In genomic region chr10:61023431-61023830, GRCm38 (mm10) we compare ENCODE assay signal across 12 mouse cellular contexts.
DNase-seq lines count a peak whose midpoint lies in the region; ATAC-seq and TF ChIP-seq lines count a peak whose summit lies in the region.
"Had no signal": no experiment of that assay in that cellular context is flagged by ENCODE, and none has a peak within 500 bp of the region (broad histone marks: within the 10 kb centered on the region; RNA-seq: fewer than 3 reads in every experiment).

No protein-coding gene starts in this region.

- 40% methylated on average over 7 of the region's 7 CpGs for WGBS in midbrain, postnatal 0 days

- H3K9ac ChIP-seq in midbrain, postnatal 0 days (replicated peaks; ENCODE audit: low read length, poor library complexity, severe bottlenecking): no peak overlapping the region
- H3K9ac ChIP-seq: embryonic facial prominence, embryonic 15.5 days; hindbrain, embryonic 15.5 days; limb, embryonic 15.5 days had no signal

- H3K27me3 ChIP-seq in midbrain, postnatal 0 days (ENCODE audit: insufficient read depth, low read length): no peaks in the 10 kb centered on the region
- H3K27me3 ChIP-seq: embryonic facial prominence, embryonic 15.5 days; hindbrain, embryonic 15.5 days; limb, embryonic 15.5 days had no signal

- no peak overlapping the region for H3K4me3 ChIP-seq in midbrain, postnatal 0 days (ENCODE audit: low read depth, low read length)
- H3K4me3 ChIP-seq: embryonic facial prominence, embryonic 15.5 days; hindbrain, embryonic 15.5 days; layer of hippocampus, adult 2 months; limb, embryonic 15.5 days had no signal

- no peaks in the 10 kb centered on the region for H3K9me3 ChIP-seq in midbrain, postnatal 0 days (ENCODE audit: low read length)
- H3K9me3 ChIP-seq: embryonic facial prominence, embryonic 15.5 days; hindbrain, embryonic 15.5 days; limb, embryonic 15.5 days had no signal

- TF ChIP-seq CTCF in midbrain, postnatal 0 days (IDR thresholded peaks at IDR 0.05): no peak

- intact Hi-C loops in left cerebral cortex, postnatal 10 days (cut with DNase I): no loop called here

- H3K4me2 ChIP-seq in midbrain, postnatal 0 days (ENCODE audit: low read depth, low read length, poor library complexity, severe bottlenecking): no peak overlapping the region
- H3K4me2 ChIP-seq: embryonic facial prominence, embryonic 15.5 days; hindbrain, embryonic 15.5 days; limb, embryonic 15.5 days had no signal

- DNase-seq in adrenal gland, postnatal 36 days: peak; percentile 12 to 41
- DNase-seq in adrenal gland, adult 18-20 months (ENCODE audit: low spot score in 2 of 2): no peak
- DNase-seq in lung, postnatal 10 days: peak; percentile 18
- DNase-seq in lung, postnatal 36 days: no peak
- DNase-seq in embryo, embryonic 11 days: peak; percentile 59
- DNase-seq in retina, embryonic 14.5 days (ENCODE audit: low spot score): peak; percentile 55
- DNase-seq in midbrain, postnatal 0 days (ENCODE audit: low spot score): no peak
- no peak for DNase-seq in left cerebral cortex, postnatal 10 days (ENCODE audit: extremely low spot score in 1 of 2, low spot score in 2 of 2)

- H3K27ac ChIP-seq in midbrain, postnatal 0 days (ENCODE audit: low read depth, low read length): no peak overlapping the region
- H3K27ac ChIP-seq: embryonic facial prominence, embryonic 15.5 days; hindbrain, embryonic 15.5 days; layer of hippocampus, adult 2 months; limb, embryonic 15.5 days had no signal

- H3K4me1 ChIP-seq in midbrain, postnatal 0 days (ENCODE audit: insufficient read depth, low read length): no peaks in the 10 kb centered on the region
- H3K4me1 ChIP-seq: hindbrain, embryonic 15.5 days; limb, embryonic 15.5 days had no signal

- ATAC-seq in midbrain, postnatal 0 days (ENCODE audit: low FRiP score): no peak

- H3K36me3 ChIP-seq in midbrain, postnatal 0 days (ENCODE audit: insufficient read depth, low read length): no peaks in the 10 kb centered on the region
- H3K36me3 ChIP-seq: embryonic facial prominence, embryonic 15.5 days; hindbrain, embryonic 15.5 days; limb, embryonic 15.5 days had no signal

Comparison
In these comparisons a context has a peak if more than half of its experiments do, and no peak if none do; other contexts are left out.
1. DNase-seq: peak in adrenal gland, postnatal 36 days (2 of 2), lung, postnatal 10 days (single experiment), embryo, embryonic 11 days (single experiment) and retina, embryonic 14.5 days (single experiment); none in adrenal gland, adult 18-20 months (0 of 2), lung, postnatal 36 days (single experiment), midbrain, postnatal 0 days (single experiment) and left cerebral cortex, postnatal 10 days (0 of 2).